Mouse (Mus musculus) liver, embryonic 14.5 days (tissue): ENCODE results near the gene Agfg2.

Experiments used
- CTCF ChIP-seq: IDR thresholded peaks from 2 replicates; pipeline ENCODE4 v1.5.1; 2016; ENCODE audit warnings: antibody characterized with exemption, low read depth, control low read depth
- EP300 ChIP-seq: IDR thresholded peaks from 2 replicates; pipeline ENCODE4 v1.6.1; 2016; ENCODE audit warnings: antibody characterized with exemption, low read depth

DNA sequence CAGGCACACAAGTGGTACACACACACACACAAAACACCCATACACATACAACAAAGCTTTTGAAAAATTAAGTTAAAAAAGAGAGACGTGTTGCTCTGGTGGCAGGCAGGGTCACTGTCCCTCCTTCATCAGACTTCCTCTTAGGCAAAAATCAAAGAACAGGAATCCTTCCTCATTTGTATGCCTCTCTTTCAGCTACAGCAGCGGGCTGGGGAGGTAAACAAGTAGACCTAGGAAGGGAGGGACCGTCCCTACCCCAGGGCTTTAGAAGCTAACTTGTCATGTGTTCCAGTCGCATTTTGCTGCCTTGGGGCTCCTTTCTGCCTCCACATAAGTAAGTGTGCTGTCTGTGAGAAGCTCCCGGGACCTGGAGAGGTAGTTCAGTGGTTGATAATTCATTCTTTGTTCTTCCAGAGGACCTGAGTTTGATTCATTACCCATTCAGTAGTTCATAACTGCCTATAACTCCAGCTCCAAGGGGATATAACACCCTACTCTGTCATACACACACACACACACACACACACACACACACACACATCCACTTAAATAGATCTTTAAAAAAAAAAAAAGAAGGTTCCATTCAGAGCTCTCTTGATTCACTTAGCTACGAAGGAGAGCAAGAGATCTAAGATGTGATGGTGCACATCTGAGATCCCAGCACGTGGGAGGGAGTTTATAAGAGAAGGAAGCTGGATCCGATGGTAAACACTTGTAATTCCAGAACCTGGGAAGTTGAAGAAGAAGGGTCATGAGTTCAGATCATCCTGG lies 33.7 kb upstream of the Agfg2 start:
- TF ChIP-seq EP300 (no peak), CTCF (no peak)
